Mouse (Mus musculus) cerebellum, postnatal 4 days (tissue): Measurements from ENCODE around the gene Gm4353.
"Not testable (repeated sequence)": the region's sequence is repeated elsewhere in the genome, so short reads cannot be mapped to it uniquely, and the experiment has no call there.

Source experiments
- DNase-seq, 2 experiments: peaks; one replicate each; pipeline ENCODE4 v3.0.0; 2022; ENCODE audit warnings: low spot score in 2 of 2, mixed read lengths in 1 of 2

The Gm4353 gene

GRCm38 (mm10) chr7:116084366-116084765 is at the start of gene Gm4353:
Gm4353 (minus strand) TSS chr7:116084635.
- DNase-seq: not testable (repeated sequence)

DNA sequence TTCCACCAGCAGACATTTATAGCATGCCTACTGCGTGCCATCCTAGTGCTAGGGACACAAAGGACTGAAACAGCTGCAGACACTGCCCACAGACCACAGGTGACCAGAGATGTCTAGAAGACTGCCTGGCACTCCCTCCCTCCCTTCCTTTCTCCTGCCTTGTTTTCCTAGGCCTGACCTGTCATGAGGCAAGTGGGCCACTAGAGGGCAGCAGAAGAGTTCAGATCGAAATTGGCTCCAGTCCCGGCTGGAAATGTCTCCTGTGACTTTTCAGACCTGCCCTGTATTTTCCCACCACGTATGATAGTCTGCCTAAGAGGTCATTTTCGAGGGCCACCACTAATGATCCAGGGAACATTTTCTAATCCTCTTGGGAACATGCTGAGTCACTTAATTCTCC is 47.6 kb upstream of the Gm4353 start:
- peak; percentile 79 to 90 for DNase-seq

GRCm38 (mm10) chr7:116131390-116131789 is 47.0 kb upstream of the Gm4353 start:
- DNase-seq: peak in 1 of 2 experiments; percentile 44

DNA sequence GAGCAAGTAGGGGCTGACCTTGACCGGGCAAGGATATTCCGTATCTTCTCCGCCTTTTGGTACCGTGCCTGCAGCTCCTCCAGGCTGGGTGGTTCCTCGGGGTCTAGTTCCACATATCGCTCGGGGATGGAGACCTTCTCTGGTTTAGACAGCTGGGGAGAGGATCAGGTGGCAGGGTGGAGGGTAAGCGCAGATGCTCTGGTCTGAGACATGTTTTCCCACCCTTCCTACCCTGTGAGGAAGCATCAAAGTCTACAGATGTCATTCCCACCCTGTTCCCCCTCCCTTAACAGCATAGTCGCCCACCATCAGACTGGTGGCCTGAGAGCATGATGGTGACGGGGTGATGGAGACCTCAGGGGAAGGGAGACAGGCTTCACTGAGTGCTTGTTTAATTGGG is 44.9 kb upstream of the Gm4353 start:
- no peak for DNase-seq

GRCm38 (mm10) chr7:116128286-116128685 is 43.9 kb upstream of the Gm4353 start:
- DNase-seq: no peak

DNA sequence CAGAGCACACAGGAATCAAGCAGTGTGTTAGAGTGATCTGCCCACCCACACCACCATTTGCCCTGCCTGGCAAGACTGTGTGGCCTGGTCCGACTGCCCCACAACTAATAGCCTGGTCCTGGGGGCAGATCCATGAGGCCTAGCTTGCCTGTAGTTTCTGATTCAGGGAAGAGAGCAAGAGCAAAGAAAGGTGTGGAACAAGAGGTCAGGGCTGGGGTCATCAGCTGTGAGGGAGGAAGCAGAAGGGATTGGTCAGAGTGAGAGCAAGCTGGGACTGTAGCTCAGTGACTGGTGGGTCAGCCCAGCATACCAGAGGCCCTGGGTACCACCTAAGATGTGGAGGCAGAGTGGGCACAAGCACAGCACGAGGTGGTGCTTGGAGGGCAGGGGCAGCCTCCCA is 42.6 kb upstream of the Gm4353 start:
- DNase-seq: no peak

- peak in 1 of 2 experiments; percentile 44 for DNase-seq
These were observed 41.2 kb upstream of the Gm4353 start for GRCm38 (mm10) chr7:116125671-116126070.

GRCm38 (mm10) chr7:116124057-116124456 is 39.6 kb upstream of the Gm4353 start:
- DNase-seq: no peak

- no peak for DNase-seq
These were observed 39.2 kb upstream of the Gm4353 start for GRCm38 (mm10) chr7:116123597-116123985.

GRCm38 (mm10) chr7:116122981-116123596 is 38.7 kb upstream of the Gm4353 start:
- DNase-seq: peak in 1 of 2 experiments; percentile 74

- DNase-seq: no peak
These were observed 36.8 kb upstream of the Gm4353 start for GRCm38 (mm10) chr7:116121202-116121601.

DNA sequence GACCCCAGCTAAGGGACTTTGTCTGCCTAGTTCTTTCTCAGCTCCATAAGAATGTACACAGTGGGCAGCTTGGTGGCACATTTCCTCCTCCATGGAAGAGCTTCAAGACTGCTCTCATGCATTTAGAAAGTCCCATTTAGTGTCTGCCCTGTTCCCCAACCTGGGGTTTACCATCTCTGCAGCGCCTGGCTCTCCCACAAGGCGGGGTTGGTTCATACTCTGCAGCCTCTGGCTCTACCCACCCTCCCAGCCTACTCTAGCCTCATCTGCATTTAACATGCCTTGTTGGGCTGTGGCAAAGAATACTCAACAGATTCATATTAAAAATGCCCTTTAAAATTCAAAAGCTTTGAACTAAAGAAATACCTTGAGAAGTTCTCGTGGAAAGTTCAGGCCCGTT is 36.3 kb upstream of the Gm4353 start:
- no peak for DNase-seq

DNA sequence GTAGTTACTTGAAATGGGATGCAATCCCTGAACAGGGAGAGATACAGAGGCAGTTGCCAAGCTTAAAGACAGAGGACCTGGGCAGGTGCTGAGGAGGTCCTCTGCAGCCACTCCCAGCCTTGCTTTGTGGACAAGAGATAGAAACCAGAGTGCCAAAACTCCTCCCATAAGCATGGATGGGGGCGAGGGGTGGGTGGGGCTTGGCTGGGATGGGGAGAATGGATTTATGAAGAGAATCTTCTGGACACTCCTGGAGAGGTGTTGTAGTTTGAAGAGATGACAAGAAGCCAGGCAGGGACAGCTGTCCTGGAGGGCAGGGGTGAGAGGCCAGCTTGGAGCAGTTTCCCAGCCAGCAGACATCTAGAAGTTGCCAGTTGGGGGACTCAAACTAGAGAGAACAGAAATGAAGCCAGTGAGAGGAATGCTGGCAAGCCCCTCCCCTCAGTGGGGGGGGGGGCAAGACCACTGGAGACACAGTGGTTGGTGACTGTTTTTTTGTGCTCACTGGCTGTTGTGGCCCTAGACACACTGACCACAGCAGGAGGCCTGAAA is 34.9 kb upstream of the Gm4353 start:
- no peak for DNase-seq

- no peak for DNase-seq
These were observed 31.6 kb upstream of the Gm4353 start for GRCm38 (mm10) chr7:116115991-116116390.

- no peak for DNase-seq
These were observed 30.9 kb upstream of the Gm4353 start for GRCm38 (mm10) chr7:116115216-116115930.

DNA sequence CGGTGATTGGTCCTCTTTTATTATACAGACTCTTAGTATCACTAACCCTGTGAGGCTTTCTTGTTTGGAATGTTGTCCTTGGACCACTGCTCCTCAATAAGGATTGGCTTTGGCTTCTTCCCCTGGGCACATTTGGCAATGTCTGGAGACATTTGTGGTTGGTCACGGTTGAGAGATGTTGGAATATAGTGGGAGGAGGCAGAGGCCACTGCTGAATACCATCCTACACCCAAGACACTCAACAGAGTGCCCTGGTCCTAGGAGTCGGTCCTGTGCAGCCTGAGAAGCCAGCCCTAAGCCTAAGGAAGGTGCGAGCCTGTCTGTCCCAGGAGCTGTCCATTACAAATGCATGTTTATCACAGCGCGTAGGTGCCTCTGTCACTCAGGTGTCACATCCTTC is 27.1 kb upstream of the Gm4353 start:
- no peak for DNase-seq

DNA sequence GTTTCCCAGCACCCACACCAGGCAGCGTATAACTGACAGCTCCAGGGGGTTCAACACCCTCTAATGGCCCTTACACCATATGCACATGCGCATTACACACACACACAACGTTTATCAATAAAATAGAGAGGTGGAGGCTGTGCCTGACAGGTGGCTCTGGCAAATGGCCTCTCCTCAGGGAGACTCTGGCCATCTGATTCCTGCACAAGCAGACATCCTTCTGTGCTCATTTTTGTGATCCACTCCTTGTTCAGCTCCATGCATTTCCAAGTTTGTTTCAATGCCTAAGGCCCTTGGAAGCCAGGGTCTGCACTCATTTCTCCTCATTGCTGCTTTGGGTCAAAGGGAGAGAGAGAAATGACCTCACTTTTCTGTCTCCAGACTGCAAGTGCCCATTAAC is 26.2 kb upstream of the Gm4353 start:
- DNase-seq: no peak

- DNase-seq: no peak
These were observed 18.7 kb upstream of the Gm4353 start for GRCm38 (mm10) chr7:116103091-116103490.

GRCm38 (mm10) chr7:116099952-116100528 is 15.6 kb upstream of the Gm4353 start:
- no peak for DNase-seq

DNA sequence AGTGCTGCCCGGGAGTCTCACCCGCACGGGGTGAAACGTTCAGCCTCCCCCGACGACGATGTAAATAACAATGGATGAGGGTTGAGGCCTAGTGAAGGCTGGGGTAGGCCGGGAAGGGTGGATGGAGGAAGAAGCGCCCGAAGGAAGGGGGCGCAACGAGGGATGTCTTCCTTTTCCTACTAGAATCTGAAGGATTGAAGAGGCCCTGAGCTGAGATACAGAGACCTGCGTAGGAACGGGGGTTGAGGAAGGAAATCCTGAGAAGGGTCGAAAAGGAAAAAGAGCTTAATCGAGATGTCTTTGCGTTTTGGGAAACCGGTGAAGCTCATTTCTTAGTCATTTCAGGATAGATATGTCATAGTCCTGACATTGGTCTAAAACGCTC is 9.0 kb upstream of the Gm4353 start:
- no peak for DNase-seq

DNA sequence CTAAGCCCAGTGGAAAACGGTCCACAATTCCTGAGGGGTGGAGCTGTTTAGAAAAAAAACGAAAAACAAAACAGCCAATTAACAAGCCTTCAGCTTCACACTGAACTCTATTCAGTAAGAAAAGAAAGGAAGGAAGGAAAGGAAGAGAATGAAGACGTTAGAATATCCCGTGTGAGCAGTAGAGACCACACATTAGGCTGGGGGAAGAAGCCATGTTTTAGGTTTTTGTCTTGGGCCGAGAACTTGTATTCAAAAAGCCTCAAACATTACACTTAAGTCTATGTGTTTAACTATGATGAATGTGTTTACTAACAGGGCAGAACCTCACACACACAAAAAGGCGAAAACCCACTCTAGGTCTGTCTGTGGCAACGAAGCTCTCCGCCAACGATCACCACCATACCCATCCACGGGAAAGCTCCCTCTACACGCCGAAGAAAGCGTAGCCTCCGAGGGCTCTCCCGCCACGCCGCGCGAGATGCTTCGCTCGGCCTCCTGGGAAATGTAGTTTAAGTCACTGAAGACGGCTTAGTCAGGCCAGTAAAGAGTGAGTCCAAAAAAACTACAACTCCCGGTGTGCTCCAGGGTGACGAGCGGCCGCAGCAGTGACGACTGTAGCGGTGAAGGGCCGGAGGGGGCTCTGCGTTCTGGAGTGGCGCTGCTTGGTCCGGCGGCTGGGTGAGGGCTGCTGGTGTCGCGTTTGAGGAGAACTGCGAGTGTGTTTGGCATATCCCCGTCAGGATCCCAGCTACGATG is 8.5 kb upstream of the Gm4353 start:
- peak; percentile 81 to 93 for DNase-seq

- DNase-seq: no peak
These were observed 23.7 kb downstream of the Gm4353 start for GRCm38 (mm10) chr7:116060739-116061138.
